Mouse (Mus musculus) forebrain, embryonic 11.5 days (tissue): ENCODE results near the gene Dnmt3a. TPM values are rescaled to one million over a fixed set of nuclear protein-coding genes. Genes with fewer than 3 reads are reported as not detected.

ENCODE experiments used
- ATAC-seq: fragments of 200-750 bp; cut with Nextera tagmentation; replicated peaks from 2 replicates; pipeline ENCODE4 v1.8.0; 2017; ENCODE audit warnings: moderate TSS enrichment; ENCODE audit not compliant: low FRiP score
- DNase-seq: peaks from one replicate; pipeline ENCODE4 v3.0.0-alpha.2; 2017; ENCODE audit warnings: low spot score
- H3K27ac ChIP-seq: fragments of 300-500 bp; sonication (generic); 2 replicates; pipeline ENCODE4 v1.5.1; 2014; ENCODE audit warnings: low read depth, low read length
- H3K27me3 ChIP-seq: fragments of 300-500 bp; sonication (generic); 2 replicates; pipeline ENCODE4 v1.6.1; 2014; ENCODE audit warnings: mild to moderate bottlenecking, low read length, mixed read lengths; ENCODE audit not compliant: control insufficient read depth, insufficient read depth
- H3K36me3 ChIP-seq: fragments of 300-500 bp; sonication (generic); 2 replicates; pipeline ENCODE4 v1.6.1; 2014; ENCODE audit warnings: mild to moderate bottlenecking, low read length, moderate library complexity, mixed read lengths; ENCODE audit not compliant: control insufficient read depth, insufficient read depth
- H3K4me1 ChIP-seq: fragments of 300-500 bp; sonication (generic); replicated peaks from 2 replicates; pipeline ENCODE4 v1.6.1; 2014; ENCODE audit warnings: low read length, mixed read lengths; ENCODE audit not compliant: control insufficient read depth, insufficient read depth
- H3K4me2 ChIP-seq: fragments of 300-500 bp; sonication (generic); 2 replicates; pipeline ENCODE4 v1.6.1; 2014; ENCODE audit warnings: low read depth, mild to moderate bottlenecking, low read length, moderate library complexity, mixed read lengths; ENCODE audit not compliant: severe bottlenecking
- H3K4me3 ChIP-seq: fragments of 300-500 bp; sonication (generic); 2 replicates; pipeline ENCODE4 v1.5.1; 2014; ENCODE audit warnings: low read depth, low read length
- H3K9ac ChIP-seq: fragments of 300-500 bp; sonication (generic); 2 replicates; pipeline ENCODE4 v1.6.1; 2014; ENCODE audit warnings: low read length
- H3K9me3 ChIP-seq: fragments of 300-500 bp; sonication (generic); 2 replicates; pipeline ENCODE4 v1.6.1; 2016; ENCODE audit warnings: low read length, mixed read lengths; ENCODE audit not compliant: control insufficient read depth
- whole genome bisulfite sequencing: fragments of 180-500 bp; shearing (Covaris S2); extraction: QIAGEN DNeasy Blood & Tissue Kit; methylation state at CpG from one replicate; pipeline ENCODE4 v1.1.7; 2014; 5-methylcytosine and 5-hydroxymethylcytosine counted together
- polyA plus RNA-seq: library from polyadenylated mRNA; unstranded; fragments of >200 nt; fragmentation: Nextera tagmentation; extraction: Ambion mirVana; gene quantifications from 2 replicates; pipeline ENCODE4 v1.2.1, GENCODE M21; 2014

Gene Dnmt3a
- polyA plus RNA-seq, 1 experiment from 2014 or later = 104 TPM

DNA sequence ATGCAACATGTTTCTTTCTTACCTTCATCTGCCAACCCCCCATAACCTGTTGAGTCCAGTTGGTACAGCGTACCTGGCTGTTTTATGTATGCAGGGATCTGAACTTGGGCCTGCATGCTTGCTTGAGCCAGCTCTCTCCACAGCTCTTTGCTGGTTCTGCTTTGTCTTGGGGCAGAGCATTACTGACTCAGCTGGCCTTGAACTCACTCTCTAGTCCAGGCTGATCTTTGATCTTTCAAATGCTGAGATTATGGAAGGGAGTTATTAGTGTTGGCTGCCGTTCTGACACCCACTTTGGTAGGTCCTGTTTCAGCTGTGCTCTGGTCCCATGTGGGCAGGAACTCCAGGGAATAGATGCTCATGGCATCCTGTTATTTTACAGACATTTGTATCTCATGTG, 93.0 kb downstream of the Dnmt3a start:
- Histone ChIP-seq H3K27ac (no peak overlapping the region), H3K9ac (no peak overlapping the region), H3K4me1 (no peaks in the 10 kb centered on the region), H3K4me3 (no peak overlapping the region), H3K27me3 (no peaks in the 10 kb centered on the region), H3K9me3 (no peaks in the 10 kb centered on the region), H3K36me3 (peaks cover 44% of the 10 kb centered on the region), H3K4me2 (no peak overlapping the region)
- ATAC-seq (no peak), DNase-seq (no peak)
- 97% methylated on average over 2 of the region's 2 CpGs for WGBS

- Histone ChIP-seq H3K9me3 (no peaks in the 10 kb centered on the region), H3K9ac (no peak overlapping the region), H3K27ac (no peak overlapping the region), H3K4me3 (no peak overlapping the region), H3K4me2 (no peak overlapping the region), H3K36me3 (peaks cover 23% of the 10 kb centered on the region), H3K4me1 (no peaks in the 10 kb centered on the region), H3K27me3 (no peaks in the 10 kb centered on the region)
- ATAC-seq (no peak), DNase-seq (no peak)
- 92% methylated on average over 9 of the region's 9 CpGs for WGBS
Measured at GRCm38 (mm10) chr12:3905436-3905835, 99.6 kb downstream of the Dnmt3a start.

- DNase-seq (no peak), ATAC-seq (no peak)
- no peaks in the 10 kb centered on the region for H3K27me3 ChIP-seq
- no peak overlapping the region for H3K4me3 ChIP-seq
- no peaks in the 10 kb centered on the region for H3K4me1 ChIP-seq
- no peaks in the 10 kb centered on the region for H3K9me3 ChIP-seq
- H3K9ac ChIP-seq = no peak overlapping the region
- no peak overlapping the region for H3K4me2 ChIP-seq
- no peak overlapping the region for H3K27ac ChIP-seq
- peaks cover 21% of the 10 kb centered on the region for H3K36me3 ChIP-seq
Measured at GRCm38 (mm10) chr12:3906308-3906707, 100.5 kb downstream of the Dnmt3a start.

DNA sequence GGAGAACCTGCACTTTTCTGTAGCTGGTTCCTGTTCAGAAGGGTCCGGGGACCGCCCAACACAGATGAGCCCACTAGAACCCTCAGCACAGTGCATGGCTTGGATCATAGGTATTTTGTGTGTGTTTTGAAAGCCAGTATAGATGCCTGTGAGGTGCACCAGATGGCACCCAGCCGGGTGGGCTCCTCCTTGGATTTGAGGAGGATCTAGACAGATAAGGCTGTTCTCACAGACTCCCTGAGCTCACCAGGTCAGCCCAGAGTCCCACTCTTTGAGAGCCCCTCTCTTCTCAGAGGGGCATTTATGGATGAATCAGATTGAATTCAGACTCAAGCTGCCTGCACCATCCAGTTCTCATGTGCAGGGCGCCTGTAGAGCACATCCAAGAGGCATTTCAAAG, 101.2 kb downstream of the Dnmt3a start:
- ATAC-seq = no peak
- H3K36me3 ChIP-seq = peaks cover 18% of the 10 kb centered on the region
- no peak overlapping the region for H3K9ac ChIP-seq
- H3K27me3 ChIP-seq = no peaks in the 10 kb centered on the region
- DNase-seq = no peak
- H3K9me3 ChIP-seq = no peaks in the 10 kb centered on the region
- no peak overlapping the region for H3K4me3 ChIP-seq
- WGBS = 88% methylated on average over 4 of the region's 4 CpGs
- H3K4me2 ChIP-seq = no peak overlapping the region
- no peaks in the 10 kb centered on the region for H3K4me1 ChIP-seq
- H3K27ac ChIP-seq = no peak overlapping the region

DNA sequence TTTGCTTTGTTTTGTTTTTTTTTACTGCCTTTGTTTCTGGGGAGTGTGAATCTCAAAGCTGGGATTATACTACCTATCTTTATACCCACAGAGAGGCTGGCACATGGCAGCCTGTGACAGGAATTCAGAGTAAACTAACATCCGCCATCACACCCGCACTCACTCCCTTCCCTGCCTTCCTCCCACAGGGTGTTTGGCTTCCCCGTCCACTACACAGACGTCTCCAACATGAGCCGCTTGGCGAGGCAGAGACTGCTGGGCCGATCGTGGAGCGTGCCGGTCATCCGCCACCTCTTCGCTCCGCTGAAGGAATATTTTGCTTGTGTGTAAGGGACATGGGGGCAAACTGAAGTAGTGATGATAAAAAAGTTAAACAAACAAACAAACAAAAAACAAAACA, 101.6 kb downstream of the Dnmt3a start:
- no peak overlapping the region for H3K9ac ChIP-seq
- no peak overlapping the region for H3K4me3 ChIP-seq
- peaks cover 14% of the 10 kb centered on the region for H3K36me3 ChIP-seq
- no peak for DNase-seq
- H3K4me1 ChIP-seq = no peaks in the 10 kb centered on the region
- H3K27ac ChIP-seq = no peak overlapping the region
- no peak overlapping the region for H3K4me2 ChIP-seq
- H3K9me3 ChIP-seq = no peaks in the 10 kb centered on the region
- no peak for ATAC-seq
- H3K27me3 ChIP-seq = no peaks in the 10 kb centered on the region
- WGBS = 76% methylated on average over 13 of the region's 13 CpGs

GRCm38 (mm10) chr12:3910466-3911093, 104.8 kb downstream of the Dnmt3a start:
- Histone ChIP-seq H3K4me1 (no peaks in the 10 kb centered on the region), H3K27me3 (no peaks in the 10 kb centered on the region), H3K9me3 (no peaks in the 10 kb centered on the region), H3K4me3 (no peak overlapping the region), H3K4me2 (no peak overlapping the region), H3K36me3 (peaks cover 5% of the 10 kb centered on the region; the same call in 1 of the 2 replicates), H3K9ac (no peak overlapping the region), H3K27ac (no peak overlapping the region)
- 75% methylated on average over 10 of the region's 10 CpGs for WGBS
- ATAC-seq = 0 out of 2 replicates have a peak, but pooled peaks have one; percentile 17
- DNase-seq = no peak

- Histone ChIP-seq H3K27ac (no peak overlapping the region), H3K4me3 (no peak overlapping the region), H3K9me3 (no peaks in the 10 kb centered on the region), H3K27me3 (no peaks in the 10 kb centered on the region), H3K36me3 (peaks cover 1% of the 10 kb centered on the region; the same call in 1 of the 2 replicates), H3K4me1 (no peaks in the 10 kb centered on the region), H3K4me2 (no peak overlapping the region), H3K9ac (no peak overlapping the region)
- no peak for DNase-seq
- 93% methylated on average over 7 of the region's 7 CpGs for WGBS
- ATAC-seq = no peak
Measured at GRCm38 (mm10) chr12:3911831-3912348, 106.1 kb downstream of the Dnmt3a start.

- Histone ChIP-seq H3K4me1 (peaks cover 4% of the 10 kb centered on the region; the same call in 1 of the 2 replicates), H3K9me3 (no peaks in the 10 kb centered on the region), H3K9ac (no peak overlapping the region), H3K27ac (no peak overlapping the region), H3K36me3 (no peaks in the 10 kb centered on the region), H3K4me2 (no peak overlapping the region), H3K27me3 (no peaks in the 10 kb centered on the region), H3K4me3 (no peak overlapping the region)
- WGBS = 90% methylated on average over 3 of the region's 3 CpGs
- DNase-seq (no peak), ATAC-seq (no peak)
Measured at GRCm38 (mm10) chr12:3915852-3916251, 110.0 kb downstream of the Dnmt3a start.
